Mouse (Mus musculus) CH12.LX (cell line): Measurements from ENCODE around the gene Klhl5. TPM values are rescaled to one million over a fixed set of nuclear protein-coding genes. Genes with fewer than 3 reads are reported as not detected.

Experiments
- DNase-seq: peaks from one replicate; pipeline ENCODE4 v3.0.0-alpha.2; 2013; ENCODE audit errors: extremely low read depth
- H3K27ac ChIP-seq: 2 replicates; pipeline ENCODE4 v1.5.1; 2012; ENCODE audit warnings: low read depth, mild to moderate bottlenecking, control low read depth, moderate library complexity; ENCODE audit not compliant: insufficient read depth
- H3K27me3 ChIP-seq: replicated peaks from 2 replicates; pipeline ENCODE3; 2012; ENCODE audit warnings: inconsistent platforms
- H3K36me3 ChIP-seq, 2 experiments: replicated peaks in 1 of 2; 2 replicates each; pipeline versions ENCODE3 to v1.6.1; 2012; ENCODE audit warnings: inconsistent platforms in 1 of 2, low read length in 1 of 2, mild to moderate bottlenecking in 1 of 2, mixed read lengths in 1 of 2, moderate library complexity in 1 of 2; ENCODE audit not compliant: control insufficient read depth in 1 of 2, insufficient read depth in 1 of 2
- H3K4me1 ChIP-seq, 2 experiments: 2 replicates each; pipeline ENCODE4 v1.6.1; 2012; ENCODE audit warnings: inconsistent platforms in 1 of 2, moderate library complexity in 1 of 2; ENCODE audit not compliant: insufficient read depth in 2 of 2, control insufficient read depth in 1 of 2
- H3K4me2 ChIP-seq: 2 replicates; pipeline ENCODE4 v1.6.1; 2012; ENCODE audit warnings: low read depth, mild to moderate bottlenecking, control low read depth; ENCODE audit not compliant: poor library complexity, insufficient read depth, severe bottlenecking
- H3K4me3 ChIP-seq, 3 experiments: fragments of 150-350 bp in 1 of 3; sonication (generic) in 1 of 3; replicated peaks in 1 of 3; 2 replicates each; pipeline versions ENCODE3 to v1.5.1; 2011 to 2012; ENCODE audit warnings: low read depth in 2 of 3, low read length in 2 of 3, mild to moderate bottlenecking in 2 of 3, moderate library complexity in 2 of 3, control low read depth in 1 of 3, improper control_type of control experiment in 1 of 3, inconsistent platforms in 1 of 3, mixed read lengths in 1 of 3; ENCODE audit not compliant: poor library complexity in 1 of 3
- H3K79me2 ChIP-seq: replicated peaks from 2 replicates; pipeline ENCODE4 v1.6.1; 2012; ENCODE audit warnings: mild to moderate bottlenecking, moderate library complexity; ENCODE audit not compliant: control insufficient read depth, poor library complexity, insufficient read depth, severe bottlenecking; ENCODE audit errors: extremely low read depth
- H3K9ac ChIP-seq: 2 replicates; pipeline ENCODE4 v1.6.1; 2012; ENCODE audit warnings: low read depth, mild to moderate bottlenecking, control low read depth, moderate library complexity; ENCODE audit not compliant: insufficient read depth
- H3K9me3 ChIP-seq: replicated peaks from 2 replicates; pipeline ENCODE3; 2012; ENCODE audit warnings: low read length, inconsistent platforms, mixed read lengths
- BHLHE40 ChIP-seq: IDR thresholded peaks from 2 replicates; pipeline ENCODE4 v1.6.1; 2011; ENCODE audit warnings: mild to moderate bottlenecking, low read depth, low read length, improper control_type of control experiment
- CHD1 ChIP-seq: IDR thresholded peaks from 2 replicates; pipeline ENCODE4 v1.6.1; 2012; ENCODE audit warnings: low read depth, low read length, improper control_type of control experiment, inconsistent platforms
- CHD2 ChIP-seq: IDR thresholded peaks from 2 replicates; pipeline ENCODE4 v1.6.1; 2011; ENCODE audit warnings: low read length, improper control_type of control experiment
- ELF1 ChIP-seq: IDR thresholded peaks from 2 replicates; pipeline ENCODE4 v1.6.1; 2014; ENCODE audit warnings: low read depth, mild to moderate bottlenecking, inconsistent platforms, low read length, improper control_type of control experiment
- ETS1 ChIP-seq: conservative IDR thresholded peaks from 2 replicates; pipeline ENCODE4 v1.6.1; 2012; ENCODE audit warnings: low read depth, mild to moderate bottlenecking, inconsistent platforms, low read length, improper control_type of control experiment, moderate library complexity
- HCFC1 ChIP-seq: IDR thresholded peaks from 2 replicates; pipeline ENCODE4 v1.6.1; 2012; ENCODE audit warnings: low read depth, mild to moderate bottlenecking, inconsistent platforms, low read length, improper control_type of control experiment
- MAX ChIP-seq: IDR thresholded peaks from 2 replicates; pipeline ENCODE4 v1.6.1; 2011; ENCODE audit warnings: low read length, improper control_type of control experiment
- MEF2A ChIP-seq: IDR thresholded peaks from 2 replicates; pipeline ENCODE4 v1.6.1; 2014; ENCODE audit warnings: low read depth, mild to moderate bottlenecking, inconsistent platforms, low read length, improper control_type of control experiment, borderline replicate concordance
- MXI1 ChIP-seq: IDR thresholded peaks from 2 replicates; pipeline ENCODE4 v1.6.1; 2011; ENCODE audit warnings: mild to moderate bottlenecking, low read depth, low read length, improper control_type of control experiment
- POLR2AphosphoS2 ChIP-seq: IDR thresholded peaks from 2 replicates; pipeline ENCODE4 v1.6.1; 2011; ENCODE audit warnings: low read depth, low read length, improper control_type of control experiment
- UBTF ChIP-seq: IDR thresholded peaks from 2 replicates; pipeline ENCODE4 v1.6.1; 2012; ENCODE audit warnings: low read depth, mild to moderate bottlenecking, inconsistent platforms, low read length, improper control_type of control experiment, moderate library complexity
- ZC3H11A ChIP-seq: IDR thresholded peaks from 2 replicates; pipeline ENCODE4 v1.6.1; 2012; ENCODE audit warnings: low read depth, mild to moderate bottlenecking, inconsistent platforms, low read length, improper control_type of control experiment
- ZKSCAN1 ChIP-seq: IDR thresholded peaks from 2 replicates; pipeline ENCODE4 v1.6.1; 2012; ENCODE audit warnings: low read depth, inconsistent platforms, low read length, improper control_type of control experiment, borderline replicate concordance
- ZMIZ1 ChIP-seq: IDR thresholded peaks from 2 replicates; pipeline ENCODE4 v1.6.1; 2012; ENCODE audit warnings: low read depth, mild to moderate bottlenecking, inconsistent platforms, low read length, improper control_type of control experiment
- ZNF384 ChIP-seq: IDR thresholded peaks from 2 replicates; pipeline ENCODE4 v1.6.1; 2012; ENCODE audit warnings: low read depth, low read length, improper control_type of control experiment, inconsistent platforms
- dilution Hi-C: fragments of 300-500 bp; cut with MboI; formaldehyde crosslinking; loops from 2 replicates; pipeline ENCODE4 v1.14.3; 2020; ENCODE audit warnings: low sequenced_read_pairs; ENCODE audit not compliant: extremely low pct_unique_long_range_greater_than_20kb, extremely low pct_ligation_motif_present
- in situ Hi-C: fragments of 300-500 bp; cut with MboI; formaldehyde crosslinking; loops from 3 replicates; pipeline ENCODE4 v1.14.3; 2019; ENCODE audit warnings: low sequenced_read_pairs, low pct_ligation_motif_present, low pct_unique_long_range_greater_than_20kb, mixed read lengths
- polyA plus RNA-seq: library from polyadenylated mRNA; unstranded; fragments of >175 nt; gene quantifications from 2 replicates; pipeline ENCODE4 v1.2.1, GENCODE M21; 2012; ENCODE audit warnings: low read depth; ENCODE audit not compliant: insufficient read length
- total RNA-seq, 2 experiments: library from RNA; depleted of rRNA; stranded (reverse); fragments of 300-350 nt in 1 of 2; fragments of >200 nt in 1 of 2; gene quantifications; 2 replicates each; pipeline ENCODE4 v1.2.3; 2012 to 2014

The Klhl5 gene
- total and polyA plus RNA-seq, 3 experiments: 20.6 to 31.7 (median 23.2) TPM

- TF ChIP-seq ZC3H11A (no peak), UBTF (no peak), MEF2A (no peak), HCFC1 (no peak)
- H3K79me2 ChIP-seq: no peaks in the 10 kb centered on the region
- peaks cover 0 to 3% of the 10 kb centered on the region in 2 experiments; a peak in 2 of 4 replicates for H3K4me1 ChIP-seq
- H3K9ac ChIP-seq: no peak overlapping the region
- dilution Hi-C loops (no loop called here), in situ Hi-C loops (no loop called here)
- DNase-seq: no peak
- H3K9me3 ChIP-seq: no peaks in the 10 kb centered on the region
- no peak overlapping the region for H3K27ac ChIP-seq
- H3K4me2 ChIP-seq: no peak overlapping the region
- no peak overlapping the region for H3K4me3 ChIP-seq
- peaks cover 0 to 13% of the 10 kb centered on the region in 2 experiments for H3K36me3 ChIP-seq
- H3K27me3 ChIP-seq: no peaks in the 10 kb centered on the region
Measured at GRCm38 (mm10) chr5:65130528-65131210, 23.3 kb downstream of the Klhl5 start.

- in situ Hi-C loops: no loop called here
- H3K27ac ChIP-seq: no peak overlapping the region
- DNase-seq: no peak
- no peaks in the 10 kb centered on the region for H3K27me3 ChIP-seq
- H3K4me2 ChIP-seq: no peak overlapping the region
- no peaks in the 10 kb centered on the region for H3K79me2 ChIP-seq
- dilution Hi-C loops: no loop called here
- peaks cover 0 to 10% of the 10 kb centered on the region in 2 experiments; a peak in 2 of 4 replicates for H3K4me1 ChIP-seq
- H3K36me3 ChIP-seq: peaks cover 0 to 12% of the 10 kb centered on the region in 2 experiments
- no peak for TF ChIP-seq CHD1
- TF ChIP-seq MEF2A: no peak
- no peak for TF ChIP-seq BHLHE40
- TF ChIP-seq ETS1: no peak
- TF ChIP-seq ZKSCAN1: no peak
- no peak for TF ChIP-seq ZNF384
- no peak for TF ChIP-seq CHD2
- no peak for TF ChIP-seq MXI1
- no peak for TF ChIP-seq ZMIZ1
- TF ChIP-seq ZC3H11A: no peak
- TF ChIP-seq ELF1: no peak
- no peak for TF ChIP-seq POLR2AphosphoS2
- no peak for TF ChIP-seq MAX
- TF ChIP-seq, all 38 proteins: peak for 0
- Histone ChIP-seq H3K4me3 (no peak overlapping the region), H3K9me3 (no peaks in the 10 kb centered on the region), H3K9ac (no peak overlapping the region)
Measured at GRCm38 (mm10) chr5:65131211-65131879, 24.0 kb downstream of the Klhl5 start.
